Mouse (Mus musculus): ENCODE measurements around the gene Rab5b. TPM values are rescaled to one million over a fixed set of nuclear protein-coding genes. Genes with fewer than 3 reads are reported as not detected.
"Not testable (repeated sequence)": the region's sequence is repeated elsewhere in the genome, so short reads cannot be mapped to it uniquely, and the experiment has no call there.

Rab5b gene
- polyA plus RNA-seq, 1 experiment from 2014 or later = 88.3 TPM

- no peaks in the 10 kb centered on the region for H3K9me3 ChIP-seq (replicated peaks)
- H3K4me2 ChIP-seq = no peak overlapping the region
- H3K4me1 ChIP-seq = no peaks in the 10 kb centered on the region
- H3K27ac ChIP-seq = no peak overlapping the region
- H3K9ac ChIP-seq = no peak overlapping the region
- ATAC-seq = no peak
- H3K27me3 ChIP-seq = no peaks in the 10 kb centered on the region
- peaks cover 42% of the 10 kb centered on the region for H3K36me3 ChIP-seq (ENCODE audit: poor library complexity, severe bottlenecking)
- no peak overlapping the region for H3K4me3 ChIP-seq
- 24% methylated on average over 6 of the region's 6 CpGs for WGBS
These were observed 64.5 kb downstream of the Rab5b start for GRCm38 (mm10) chr10:128631571-128631970.

- H3K27ac ChIP-seq; H3K4me3 ChIP-seq; H3K27me3 ChIP-seq; H3K4me2 ChIP-seq; H3K4me1 ChIP-seq; H3K9ac ChIP-seq; ATAC-seq; H3K9me3 ChIP-seq (replicated peaks): not testable (repeated sequence)
- peaks cover 31% of the 10 kb centered on the region for H3K36me3 ChIP-seq (ENCODE audit: poor library complexity, severe bottlenecking)
- 85% methylated on average over 5 of the region's 5 CpGs for WGBS
These were observed 65.8 kb downstream of the Rab5b start for GRCm38 (mm10) chr10:128630306-128630705.

DNA sequence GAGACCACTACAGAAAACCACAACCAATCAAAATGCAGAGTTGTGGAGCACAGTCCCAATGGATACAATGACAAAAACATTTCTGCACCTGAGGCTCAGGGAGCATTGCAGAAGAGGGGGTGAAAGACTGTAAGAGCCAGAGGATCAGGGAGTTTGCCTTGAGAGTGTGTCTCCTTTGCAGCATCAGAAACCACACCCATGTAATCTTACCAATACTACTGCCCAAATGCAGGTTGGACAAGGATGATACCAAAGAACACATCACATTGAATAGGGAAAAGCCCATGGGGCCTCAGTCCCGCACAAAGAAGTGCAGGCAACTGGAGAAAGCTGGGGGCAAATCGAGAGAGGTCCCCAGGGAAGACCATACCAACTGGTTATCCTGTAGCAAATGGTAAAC is 66.3 kb downstream of the Rab5b start:
- Histone ChIP-seq H3K27me3 (no peaks in the 10 kb centered on the region), H3K9me3 (replicated peaks) (no peaks in the 10 kb centered on the region), H3K9ac (no peak overlapping the region), H3K4me2 (no peak overlapping the region), H3K27ac (no peak overlapping the region), H3K36me3 (ENCODE audit: poor library complexity, severe bottlenecking) (peaks cover 31% of the 10 kb centered on the region), H3K4me3 (no peak overlapping the region), H3K4me1 (peaks cover 9% of the 10 kb centered on the region)
- no peak for ATAC-seq
- 79% methylated on average over 2 of the region's 2 CpGs for WGBS

DNA sequence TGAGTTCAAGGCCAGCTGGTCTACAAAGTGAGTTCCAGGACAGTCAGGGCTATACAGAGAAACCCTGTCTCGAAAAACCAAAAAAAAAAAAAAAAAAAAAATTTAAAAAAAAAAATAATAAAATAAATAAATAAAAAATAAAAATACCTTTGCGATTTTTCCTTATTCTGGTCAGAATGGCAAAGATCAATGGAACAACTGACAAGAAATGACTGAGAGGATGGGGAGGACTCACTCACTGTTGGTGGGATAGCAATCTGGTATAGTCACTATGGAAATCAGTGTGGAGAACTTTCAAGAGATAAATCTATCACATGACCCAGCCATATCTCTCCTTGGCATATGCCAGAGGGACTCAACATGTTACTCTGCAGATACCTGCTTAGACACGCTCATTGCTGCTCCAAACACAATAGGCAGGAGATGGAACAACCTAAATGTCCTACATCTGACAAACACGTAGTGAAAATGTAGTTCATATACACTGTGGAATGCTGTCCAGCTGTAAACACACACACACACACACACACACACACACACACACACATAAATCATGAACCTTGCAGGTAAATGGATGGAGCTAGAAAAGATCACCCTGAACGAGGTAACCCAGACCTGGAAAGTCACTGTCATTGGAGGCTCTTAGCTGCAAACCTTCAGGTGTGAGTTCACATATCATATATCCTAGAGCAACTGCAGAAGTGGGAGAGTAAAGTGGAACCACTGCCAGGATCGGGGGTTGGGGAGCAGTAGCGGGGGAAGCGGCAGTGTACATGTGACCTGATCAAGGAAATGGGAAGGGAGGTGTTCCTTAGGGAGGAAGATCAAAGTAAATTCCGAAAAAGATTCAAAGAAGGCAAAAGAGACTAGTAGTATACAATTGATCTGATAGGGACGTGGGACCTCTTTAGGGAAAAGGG is 68.4 kb downstream of the Rab5b start:
- H3K27ac ChIP-seq = no peak overlapping the region
- H3K36me3 ChIP-seq (ENCODE audit: poor library complexity, severe bottlenecking) = peaks cover 31% of the 10 kb centered on the region
- H3K4me3 ChIP-seq = no peak overlapping the region
- 91% methylated on average over 10 of the region's 10 CpGs for WGBS
- H3K27me3 ChIP-seq = no peaks in the 10 kb centered on the region
- H3K9ac ChIP-seq = no peak overlapping the region
- no peak; the same call in 1 of the 2 replicates for ATAC-seq
- no peak overlapping the region for H3K4me2 ChIP-seq
- H3K4me1 ChIP-seq = peaks cover 9% of the 10 kb centered on the region
- H3K9me3 ChIP-seq (replicated peaks) = no peaks in the 10 kb centered on the region

Other genes with a start within 250 kb of the Rab5b start
- 166 and 168 TPM in 2 replicates for gene Smarcc2, start 237.0 kb downstream of the Rab5b start, polyA plus RNA-seq (2015; fragmentation: Nextera tagmentation; extraction: Ambion mirVana)
- 740 and 741 TPM in 2 replicates for gene Myl6, start 202.1 kb downstream of the Rab5b start, polyA plus RNA-seq (2015; fragmentation: Nextera tagmentation; extraction: Ambion mirVana)
- 4.1 TPM in 2 replicates for gene Myl6b, start 197.6 kb downstream of the Rab5b start, polyA plus RNA-seq (2015; fragmentation: Nextera tagmentation; extraction: Ambion mirVana)
- 7.0 and 7.7 TPM in 2 replicates for gene Esyt1, start 170.4 kb downstream of the Rab5b start, polyA plus RNA-seq (2015; fragmentation: Nextera tagmentation; extraction: Ambion mirVana)
- 18.3 and 19.4 TPM in 2 replicates for gene Zc3h10, start 148.5 kb downstream of the Rab5b start, polyA plus RNA-seq (2015; fragmentation: Nextera tagmentation; extraction: Ambion mirVana)
- gene Rpl41, start 147.0 kb downstream of the Rab5b start, polyA plus RNA-seq (2015; fragmentation: Nextera tagmentation; extraction: Ambion mirVana) = 2,951 and 3,131 TPM in 2 replicates
- 173 and 186 TPM in 2 replicates for gene Pa2g4, start 130.3 kb downstream of the Rab5b start, polyA plus RNA-seq (2015; fragmentation: Nextera tagmentation; extraction: Ambion mirVana)
- 0.12 and 0.28 TPM in 2 replicates for gene Erbb3, start 106.6 kb downstream of the Rab5b start, polyA plus RNA-seq (2015; fragmentation: Nextera tagmentation; extraction: Ambion mirVana)
- gene Rps26, start 69.5 kb downstream of the Rab5b start, polyA plus RNA-seq (2015; fragmentation: Nextera tagmentation; extraction: Ambion mirVana) = 531 and 638 TPM in 2 replicates
- 7.3 and 8.1 TPM in 2 replicates for gene Ikzf4, start 50.3 kb downstream of the Rab5b start, polyA plus RNA-seq (2015; fragmentation: Nextera tagmentation; extraction: Ambion mirVana)
- 9.3 and 10.8 TPM in 2 replicates for gene Suox, start 22.2 kb downstream of the Rab5b start, polyA plus RNA-seq (2015; fragmentation: Nextera tagmentation; extraction: Ambion mirVana)
- 0.17 and 0.21 TPM in 2 replicates for gene Pmel, start 7.9 kb upstream of the Rab5b start, polyA plus RNA-seq (2015; fragmentation: Nextera tagmentation; extraction: Ambion mirVana)
- 69.9 and 73.7 TPM in 2 replicates for gene Cdk2, start 8.8 kb upstream of the Rab5b start, polyA plus RNA-seq (2015; fragmentation: Nextera tagmentation; extraction: Ambion mirVana)
- gene Dgka, start 48.6 kb upstream of the Rab5b start, polyA plus RNA-seq (2015; fragmentation: Nextera tagmentation; extraction: Ambion mirVana) = 3.0 and 3.6 TPM in 2 replicates
- 49.6 and 50.2 TPM in 2 replicates for gene Pym1, start 51.6 kb upstream of the Rab5b start, polyA plus RNA-seq (2015; fragmentation: Nextera tagmentation; extraction: Ambion mirVana)
- gene Mmp19, start 94.6 kb upstream of the Rab5b start, polyA plus RNA-seq (2015; fragmentation: Nextera tagmentation; extraction: Ambion mirVana) = 0.35 and 0.38 TPM in 2 replicates
- gene Dnajc14, start 107.8 kb upstream of the Rab5b start, polyA plus RNA-seq (2015; fragmentation: Nextera tagmentation; extraction: Ambion mirVana) = 52.2 and 55.9 TPM in 2 replicates
- 14.9 and 16.3 TPM in 2 replicates for gene Tmem198b, start 108.1 kb upstream of the Rab5b start, polyA plus RNA-seq (2015; fragmentation: Nextera tagmentation; extraction: Ambion mirVana)
- 244 and 278 TPM in 2 replicates for gene Sarnp, start 121.1 kb upstream of the Rab5b start, polyA plus RNA-seq (2015; fragmentation: Nextera tagmentation; extraction: Ambion mirVana)
- 46.5 and 51.1 TPM in 2 replicates for gene Ormdl2, start 125.4 kb upstream of the Rab5b start, polyA plus RNA-seq (2015; fragmentation: Nextera tagmentation; extraction: Ambion mirVana)
- gene Gdf11, start 195.5 kb upstream of the Rab5b start, polyA plus RNA-seq (2015; fragmentation: Nextera tagmentation; extraction: Ambion mirVana) = 8.9 and 9.0 TPM in 2 replicates
- 127 and 130 TPM in 2 replicates for gene Cd63, start 204.7 kb upstream of the Rab5b start, polyA plus RNA-seq (2015; fragmentation: Nextera tagmentation; extraction: Ambion mirVana)
- gene Rdh5, start 226.6 kb upstream of the Rab5b start, polyA plus RNA-seq (2015; fragmentation: Nextera tagmentation; extraction: Ambion mirVana) = 10.7 and 16.0 TPM in 2 replicates
- 241 and 243 TPM in 2 replicates for gene Bloc1s1, start 227.8 kb upstream of the Rab5b start, polyA plus RNA-seq (2015; fragmentation: Nextera tagmentation; extraction: Ambion mirVana)
- 0.63 and 0.83 TPM in 2 replicates for gene Itga7, start 237.6 kb upstream of the Rab5b start, polyA plus RNA-seq (2015; fragmentation: Nextera tagmentation; extraction: Ambion mirVana)